10 mouse cellular contexts compared by ENCODE assay signal in the genomic region with DNA sequence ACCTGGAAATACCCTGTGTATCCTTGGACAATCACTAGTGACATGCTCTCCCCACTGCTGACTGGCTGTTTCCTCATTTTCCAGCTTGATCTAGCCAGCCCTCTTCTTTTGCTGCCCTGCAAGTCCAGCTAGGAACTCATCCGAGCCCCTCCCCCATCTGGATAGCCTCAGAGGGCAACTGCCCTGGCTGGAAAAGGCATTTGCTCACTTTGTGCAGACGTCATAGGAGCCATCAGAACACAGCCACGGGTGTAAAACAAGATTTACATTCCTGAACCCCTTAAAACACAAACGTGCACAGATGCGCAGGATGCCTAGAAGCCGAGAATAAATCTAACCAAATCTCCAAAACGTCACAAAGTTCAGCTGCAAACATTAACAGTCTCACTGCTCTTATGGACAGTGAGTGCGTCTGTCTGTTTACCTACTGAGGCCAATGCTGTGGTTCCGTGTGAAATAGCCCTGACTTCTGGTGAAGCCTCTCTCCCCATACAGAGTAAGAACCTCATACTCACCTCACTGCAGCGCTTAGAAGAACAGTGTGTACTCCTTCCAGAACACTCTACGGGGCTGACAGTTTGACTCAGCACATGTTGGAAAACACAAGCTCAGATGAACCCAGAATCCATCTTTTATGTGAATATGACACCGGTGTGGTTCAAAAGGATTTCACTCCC.
DNase-seq lines count a peak whose midpoint lies in the region; ATAC-seq and TF ChIP-seq lines count a peak whose summit lies in the region.
"Had no signal": no experiment of that assay in that cellular context is flagged by ENCODE, and none has a peak within 500 bp of the region (broad histone marks: within the 10 kb centered on the region; RNA-seq: fewer than 3 reads in every experiment).

No protein-coding gene starts in this region.

- no peak for ATAC-seq in heart, embryonic 15.5 days (replicated peaks; ENCODE audit: insufficient number of reproducible peaks, insufficient read depth, low FRiP score, low read depth)
- ATAC-seq in limb, embryonic 14.5 days (ENCODE audit: low FRiP score, low read depth) = 0 out of 2 replicates have a peak, but pooled peaks have one; percentile 30
- ATAC-seq: forebrain, embryonic 14.5 days had no signal

- TF ChIP-seq CTCF in left cerebral cortex, adult 2 months (IDR thresholded peaks at IDR 0.05) = no peak

- H3K4me2 ChIP-seq in heart, embryonic 15.5 days = no peak overlapping the region
- no peak overlapping the region for H3K4me2 ChIP-seq in limb, embryonic 14.5 days (replicated peaks; ENCODE audit: low read depth, low read length, severe bottlenecking)

- H3K4me1 ChIP-seq in heart, embryonic 15.5 days (replicated peaks) = peaks cover 17% of the 10 kb centered on the region
- H3K4me1 ChIP-seq in limb, embryonic 14.5 days (ENCODE audit: control insufficient read depth, insufficient read depth, low read length) = peaks cover 7% of the 10 kb centered on the region; the same call in 1 of the 2 replicates

- H3K27ac ChIP-seq in heart, embryonic 15.5 days = peak overlapping the region; percentile 35; the same call in 1 of the 2 replicates
- H3K27ac ChIP-seq in limb, embryonic 14.5 days (replicated peaks; ENCODE audit: low read depth, low read length) = no peak overlapping the region
- no peak overlapping the region for H3K27ac ChIP-seq in left cerebral cortex, adult 2 months

- H3K9me3 ChIP-seq in heart, embryonic 15.5 days (replicated peaks) = no peaks in the 10 kb centered on the region
- H3K9me3 ChIP-seq in limb, embryonic 14.5 days (ENCODE audit: control insufficient read depth, low read length) = no peaks in the 10 kb centered on the region

- no peak for DNase-seq in heart, adult 8-10 months (ENCODE audit: low spot score)
- DNase-seq in ovary, postnatal 14 days (ENCODE audit: low spot score) = peak; percentile 9
- no peak for DNase-seq in ovary, postnatal 36 days (ENCODE audit: low spot score)
- DNase-seq in limb, embryonic 14.5 days (ENCODE audit: low spot score) = no peak
- DNase-seq in spleen, postnatal 14 days (ENCODE audit: low spot score in 2 of 2) = no peak
- no peak for DNase-seq in left cerebral cortex, adult 2 months (ENCODE audit: extremely low spot score in 1 of 2, low spot score in 2 of 2)
- DNase-seq: cerebellum, postnatal 36 days; right cerebral cortex, adult 18-20 months had no signal

- H3K36me3 ChIP-seq in heart, embryonic 15.5 days = no peaks in the 10 kb centered on the region
- H3K36me3 ChIP-seq in limb, embryonic 14.5 days (ENCODE audit: control insufficient read depth, insufficient read depth, low read length) = no peaks in the 10 kb centered on the region

- H3K27me3 ChIP-seq in heart, embryonic 15.5 days = no peaks in the 10 kb centered on the region
- no peaks in the 10 kb centered on the region for H3K27me3 ChIP-seq in limb, embryonic 14.5 days (ENCODE audit: control insufficient read depth, insufficient read depth, low read length)

- no peak overlapping the region for H3K9ac ChIP-seq in heart, embryonic 15.5 days
- H3K9ac ChIP-seq in limb, embryonic 14.5 days (ENCODE audit: low read depth, low read length, severe bottlenecking) = no peak overlapping the region

- intact Hi-C loops in left cerebral cortex, adult 2 months (cut with DNase I) = no loop called here

- H3K4me3 ChIP-seq in heart, embryonic 15.5 days = no peak overlapping the region
- no peak overlapping the region for H3K4me3 ChIP-seq in limb, embryonic 14.5 days (replicated peaks; ENCODE audit: low read length)
- H3K4me3 ChIP-seq in left cerebral cortex, adult 2 months = no peak overlapping the region

- 45% methylated on average over 12 of the region's 12 CpGs for WGBS in heart, embryonic 15.5 days
- WGBS in limb, embryonic 14.5 days = 43% methylated on average over 12 of the region's 12 CpGs

- TF ChIP-seq POLR2A in limb, embryonic 14.5 days (IDR thresholded peaks at IDR 0.05; ENCODE audit: borderline replicate concordance, extremely low read depth, insufficient read depth, insufficient read length) = no peak
